Mouse (Mus musculus) E14TG2a.4 (cell line): ENCODE measurements at regions not wholly inside any gene's neighbourhood (a gene's known extent, or its start where the extent isn't known, plus 50 kb on each side); places are given as distances from the start of the nearest gene placed in this dataset.

Experiments used
- CTCF ChIP-seq: conservative IDR thresholded peaks from 2 replicates; pipeline ENCODE4 v1.5.1; 2014; ENCODE audit warnings: low read length
- NANOG ChIP-seq: IDR thresholded peaks from 2 replicates; pipeline ENCODE4 v1.6.1; 2014; ENCODE audit warnings: borderline replicate concordance, low read length, mixed read lengths
- POU5F1 ChIP-seq: IDR thresholded peaks from 2 replicates; pipeline ENCODE4 v1.6.1; 2014; ENCODE audit warnings: low read length, borderline replicate concordance

GRCm38 (mm10) chr10:44659499-44659898, 131.2 kb upstream of the Prdm1 start:
- TF ChIP-seq CTCF (no peak), POU5F1 (no peak), NANOG (no peak)
